Comparison of ENCODE assay signal across 9 mouse cellular contexts in the genomic region with DNA sequence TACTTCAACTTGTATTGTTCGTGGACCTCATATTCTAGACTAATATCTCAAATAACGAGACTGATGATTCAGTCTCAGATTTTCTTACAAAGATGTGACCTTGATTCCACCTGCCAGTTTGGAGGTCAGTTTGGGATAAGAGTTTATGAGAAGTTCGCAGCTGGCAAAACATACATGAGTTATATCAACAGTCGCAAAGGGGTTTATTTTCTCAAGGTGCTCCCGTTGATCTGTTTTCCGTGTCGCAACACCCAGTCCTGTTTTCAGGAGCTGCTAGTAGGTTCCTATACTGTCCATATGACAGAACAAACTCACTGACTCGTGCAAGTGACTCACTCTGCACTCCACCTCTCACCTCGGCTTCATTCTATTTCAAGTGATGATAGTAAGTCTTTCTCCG. TPM values are rescaled to one million over a fixed set of nuclear protein-coding genes. Genes with fewer than 3 reads are reported as not detected.
DNase-seq lines count a peak whose midpoint lies in the region; ATAC-seq lines count a peak whose summit lies in the region.
"Had no signal": no experiment of that assay in that cellular context is flagged by ENCODE, and none has a peak within 500 bp of the region (broad histone marks: within the 10 kb centered on the region; RNA-seq: fewer than 3 reads in every experiment).

No protein-coding gene starts in this region.

- no peaks in the 10 kb centered on the region for H3K27me3 ChIP-seq in megakaryocyte, embryonic 14.5 days (replicated peaks)
- no peaks in the 10 kb centered on the region for H3K27me3 ChIP-seq in hindbrain, embryonic 10.5 days (ENCODE audit: insufficient read depth, poor library complexity, severe bottlenecking)
- H3K27me3 ChIP-seq in midbrain, embryonic 11.5 days (ENCODE audit: control insufficient read depth, insufficient read depth, low read length) = no peaks in the 10 kb centered on the region

- no peak for ATAC-seq in CD4-positive, CD25-positive, alpha-beta regulatory T cell, adult 4 months
- no peak for ATAC-seq in megakaryocyte, adult 5-6 weeks (ENCODE audit: poor library complexity, severe bottlenecking)
- ATAC-seq in midbrain, embryonic 11.5 days (ENCODE audit: low FRiP score) = no peak
- ATAC-seq in megakaryocyte progenitor cell, adult 5-6 weeks (replicated peaks; ENCODE audit: poor library complexity) = no peak

- peaks cover 24% of the 10 kb centered on the region for H3K36me3 ChIP-seq in megakaryocyte, embryonic 14.5 days (replicated peaks; ENCODE audit: low read length)
- H3K36me3 ChIP-seq in hindbrain, embryonic 10.5 days = no peaks in the 10 kb centered on the region
- no peaks in the 10 kb centered on the region for H3K36me3 ChIP-seq in midbrain, embryonic 11.5 days (ENCODE audit: control insufficient read depth, insufficient read depth, low read length)

- H3K9me3 ChIP-seq in megakaryocyte, embryonic 14.5 days = no peaks in the 10 kb centered on the region
- no peaks in the 10 kb centered on the region for H3K9me3 ChIP-seq in hindbrain, embryonic 10.5 days
- H3K9me3 ChIP-seq in midbrain, embryonic 11.5 days (ENCODE audit: control insufficient read depth, low read length) = no peaks in the 10 kb centered on the region

- H3K4me3 ChIP-seq in megakaryocyte, embryonic 14.5 days (replicated peaks) = peak overlapping the region; percentile 98
- peak overlapping the region; percentile 94 for H3K4me3 ChIP-seq in hindbrain, embryonic 10.5 days
- peak overlapping the region; percentile 96 for H3K4me3 ChIP-seq in midbrain, embryonic 11.5 days (ENCODE audit: low read depth, low read length)

- 60% methylated on average over 10 of the region's 10 CpGs for WGBS in hindbrain, embryonic 10.5 days
- WGBS in midbrain, embryonic 11.5 days = 58% methylated on average over 10 of the region's 10 CpGs

- peak; percentile 48 for DNase-seq in CD4-positive, CD25-positive, alpha-beta regulatory T cell, adult 2 months (ENCODE audit: low read depth, low spot score)
- peak; percentile 15 for DNase-seq in hindbrain, embryonic 10.5 days (ENCODE audit: low spot score)
- DNase-seq in midbrain, embryonic 11.5 days (ENCODE audit: low spot score, missing footprints) = no peak
- DNase-seq in layer of hippocampus, postnatal 14 days (ENCODE audit: low spot score in 2 of 2) = no peak

- H3K4me2 ChIP-seq in midbrain, embryonic 11.5 days = peak overlapping the region; percentile 64

- peaks cover 60% of the 10 kb centered on the region for H3K4me1 ChIP-seq in megakaryocyte, embryonic 14.5 days
- H3K4me1 ChIP-seq in hindbrain, embryonic 10.5 days (replicated peaks) = peaks cover 25% of the 10 kb centered on the region
- peaks cover 15% of the 10 kb centered on the region for H3K4me1 ChIP-seq in midbrain, embryonic 11.5 days (ENCODE audit: control insufficient read depth, insufficient read depth, low read length)

- H3K9ac ChIP-seq in midbrain, embryonic 11.5 days (ENCODE audit: low read length) = peak overlapping the region; percentile 55; the same call in 1 of the 2 replicates

- peak overlapping the region; percentile 98 for H3K27ac ChIP-seq in hindbrain, embryonic 10.5 days
- no peak overlapping the region for H3K27ac ChIP-seq in midbrain, embryonic 11.5 days (ENCODE audit: low read depth, low read length)

RNA-seq across cellular contexts. Expression of gene Lsmem1, which starts 24.4 kb away (rescaled TPM):
- not detected for polyA plus RNA-seq in CD4-positive, CD25-positive, alpha-beta regulatory T cell, adult 4 months (2017; shearing (Covaris generic))
- 0.27 TPM in 1 of 2 replicates, not detected in the other for polyA plus RNA-seq in megakaryocyte, embryonic 14.5 days (2012; ENCODE audit: insufficient read depth, low replicate concordance)
- not detected in 2 replicates for total RNA-seq in megakaryocyte, adult 5-6 weeks (2015)
- total RNA-seq in megakaryocyte, adult 5-6 weeks (2017) = 0.26 TPM in 1 of 2 replicates, not detected in the other
- not detected in 2 replicates for polyA plus RNA-seq in hindbrain, embryonic 10.5 days (2016; fragmentation: Nextera tagmentation; extraction: Ambion mirVana)
- not detected in 2 replicates for polyA plus RNA-seq in midbrain, embryonic 11.5 days (2014; fragmentation: Nextera tagmentation; extraction: Ambion mirVana)
- under 1 TPM; 0.25 to 0.86 TPM for total RNA-seq in layer of hippocampus, postnatal 14 days (2021)
- not detected in 2 replicates for total RNA-seq in megakaryocyte progenitor cell, adult 5-6 weeks (2015)
- 0.24 and 0.54 TPM in 2 replicates for total RNA-seq in megakaryocyte progenitor cell, adult 5-6 weeks (2017)
- polyA plus RNA-seq: gonadal fat pad, adult 2 months had no signal

RNA-seq across cellular contexts. Expression of gene Ifrd1, which starts 24.6 kb away (rescaled TPM):
- polyA plus RNA-seq in CD4-positive, CD25-positive, alpha-beta regulatory T cell, adult 4 months (2017; shearing (Covaris generic)) = 10 to 100 TPM; 46.7 to 49.4 TPM
- polyA plus RNA-seq in megakaryocyte, embryonic 14.5 days (2012; ENCODE audit: insufficient read depth, low replicate concordance) = 40.6 and 71.8 TPM in 2 replicates
- total RNA-seq in megakaryocyte, adult 5-6 weeks (2015) = 135 and 150 TPM in 2 replicates
- total RNA-seq in megakaryocyte, adult 5-6 weeks (2017) = 99.7 and 100 TPM in 2 replicates
- 125 and 146 TPM in 2 replicates for polyA plus RNA-seq in hindbrain, embryonic 10.5 days (2016; fragmentation: Nextera tagmentation; extraction: Ambion mirVana)
- 198 and 210 TPM in 2 replicates for polyA plus RNA-seq in midbrain, embryonic 11.5 days (2014; fragmentation: Nextera tagmentation; extraction: Ambion mirVana)
- 10 to 100 TPM; 85.2 to 96.9 TPM for total RNA-seq in layer of hippocampus, postnatal 14 days (2021)
- total RNA-seq in megakaryocyte progenitor cell, adult 5-6 weeks (2015) = 145 and 175 TPM in 2 replicates
- total RNA-seq in megakaryocyte progenitor cell, adult 5-6 weeks (2017) = 111 and 112 TPM in 2 replicates

Comparison
In these comparisons a context has a peak if more than half of its experiments do, and no peak if none do; other contexts are left out.
1. DNase-seq: peak in CD4-positive, CD25-positive, alpha-beta regulatory T cell, adult 2 months (single experiment) and hindbrain, embryonic 10.5 days (single experiment); none in midbrain, embryonic 11.5 days (single experiment) and layer of hippocampus, postnatal 14 days (0 of 2).
2. Peak in every context shown above with its lines, with median percentiles within 50 percentile points of each other: H3K4me3 ChIP-seq.